Mouse (Mus musculus) liver, embryonic 16.5 days (tissue): ENCODE measurements around the gene Pik3r3. TPM values are rescaled to one million over a fixed set of nuclear protein-coding genes. Genes with fewer than 3 reads are reported as not detected.
"Not testable (repeated sequence)": the region's sequence is repeated elsewhere in the genome, so short reads cannot be mapped to it uniquely, and the experiment has no call there.

Experiments
- ATAC-seq: fragments of 200-750 bp; cut with Nextera tagmentation; 2 replicates; pipeline ENCODE4 v1.8.0; 2017; ENCODE audit warnings: low read depth, mild to moderate bottlenecking, moderate number of reproducible peaks, moderate library complexity
- H3K27ac ChIP-seq: fragments of 300-500 bp; sonication (generic); 2 replicates; pipeline ENCODE4 v1.5.1; 2014; ENCODE audit warnings: mild to moderate bottlenecking, low read length
- H3K27me3 ChIP-seq: fragments of 300-500 bp; sonication (generic); 2 replicates; pipeline ENCODE4 v1.6.1; 2014; ENCODE audit warnings: low read depth, low read length, mixed read lengths; ENCODE audit not compliant: control insufficient read depth, insufficient read depth
- H3K36me3 ChIP-seq: fragments of 300-500 bp; sonication (generic); 2 replicates; pipeline ENCODE4 v1.6.1; 2014; ENCODE audit warnings: mild to moderate bottlenecking; ENCODE audit not compliant: control insufficient read depth, insufficient read depth
- H3K4me1 ChIP-seq: fragments of 300-500 bp; sonication (generic); 2 replicates; pipeline ENCODE4 v1.6.1; 2014; ENCODE audit warnings: low read depth, low read length, mixed read lengths; ENCODE audit not compliant: control insufficient read depth
- H3K4me2 ChIP-seq: fragments of 300-500 bp; sonication (generic); 2 replicates; pipeline ENCODE4 v1.6.1; 2014; ENCODE audit warnings: low read depth, low read length, mixed read lengths
- H3K4me3 ChIP-seq: fragments of 300-500 bp; sonication (generic); 2 replicates; pipeline ENCODE4 v1.5.1; 2014; ENCODE audit warnings: low read depth, mild to moderate bottlenecking, low read length
- H3K9ac ChIP-seq: fragments of 300-500 bp; sonication (generic); 2 replicates; pipeline ENCODE4 v1.6.1; 2014; ENCODE audit warnings: low read depth, low read length
- H3K9me3 ChIP-seq: fragments of 300-500 bp; sonication (generic); replicated peaks from 2 replicates; pipeline ENCODE4 v1.6.1; 2016; ENCODE audit warnings: low read length; ENCODE audit not compliant: control insufficient read depth
- WGBS: fragments of 180-500 bp; shearing (Covaris S2); extraction: QIAGEN DNeasy Blood & Tissue Kit; methylation state at CpG from one replicate; pipeline ENCODE4 v1.1.7; 2014; ENCODE audit not compliant: insufficient replicate concordance; 5-methylcytosine and 5-hydroxymethylcytosine counted together
- polyA plus RNA-seq: library from polyadenylated mRNA; unstranded; fragments of >200 nt; fragmentation: Nextera tagmentation; extraction: Ambion mirVana; gene quantifications from 2 replicates; pipeline ENCODE4 v1.2.1, GENCODE M21; 2015

The Pik3r3 gene
- polyA plus RNA-seq, 1 experiment from 2014 or later: 0.61 TPM

- no peak for ATAC-seq
- no peak overlapping the region for H3K4me2 ChIP-seq
- no peaks in the 10 kb centered on the region for H3K9me3 ChIP-seq
- no peaks in the 10 kb centered on the region for H3K36me3 ChIP-seq
- H3K9ac ChIP-seq: no peak overlapping the region
- no peak overlapping the region for H3K27ac ChIP-seq
- peaks cover 6% of the 10 kb centered on the region for H3K4me1 ChIP-seq
- 69% methylated on average over 2 of the region's 2 CpGs for WGBS
- no peak overlapping the region for H3K4me3 ChIP-seq
- H3K27me3 ChIP-seq: no peaks in the 10 kb centered on the region
Measured at GRCm38 (mm10) chr4:116215895-116216605, 5.4 kb upstream of the Pik3r3 start.

- Histone ChIP-seq H3K4me2 (no peak overlapping the region), H3K27me3 (peaks cover under 1% of the 10 kb centered on the region), H3K4me1 (peaks cover 6% of the 10 kb centered on the region), H3K27ac (no peak overlapping the region), H3K36me3 (no peaks in the 10 kb centered on the region), H3K4me3 (no peak overlapping the region), H3K9me3 (no peaks in the 10 kb centered on the region), H3K9ac (no peak overlapping the region)
- no peak for ATAC-seq
- 42% methylated on average over 2 of the region's 2 CpGs for WGBS
Measured at GRCm38 (mm10) chr4:116217046-116217445, 4.4 kb upstream of the Pik3r3 start.

GRCm38 (mm10) chr4:116217661-116218060, 3.8 kb upstream of the Pik3r3 start:
- H3K27ac ChIP-seq, H3K4me3 ChIP-seq, H3K9ac ChIP-seq, ATAC-seq, H3K27me3 ChIP-seq, H3K36me3 ChIP-seq, H3K4me2 ChIP-seq, H3K9me3 ChIP-seq: not testable (repeated sequence)
- 56% methylated on average over 1 of the region's 1 CpGs for WGBS
- H3K4me1 ChIP-seq: peaks cover 11% of the 10 kb centered on the region

GRCm38 (mm10) chr4:116219056-116219455, 2.4 kb upstream of the Pik3r3 start:
- Histone ChIP-seq H3K27me3 (peaks cover 12% of the 10 kb centered on the region), H3K27ac (no peak overlapping the region), H3K36me3 (no peaks in the 10 kb centered on the region), H3K4me2 (no peak overlapping the region), H3K9me3 (no peaks in the 10 kb centered on the region), H3K4me3 (no peak overlapping the region), H3K4me1 (peaks cover 11% of the 10 kb centered on the region), H3K9ac (no peak overlapping the region)
- no peak for ATAC-seq
- WGBS: 83% methylated on average over 1 of the region's 1 CpGs

GRCm38 (mm10) chr4:116220071-116220650, 1.3 kb upstream of the Pik3r3 start:
- peak overlapping the region; percentile 98 for H3K4me2 ChIP-seq
- 29% methylated on average over 6 of the region's 6 CpGs for WGBS
- H3K9me3 ChIP-seq: no peaks in the 10 kb centered on the region
- H3K27ac ChIP-seq: no peak overlapping the region; the same call in 1 of the 2 replicates
- H3K27me3 ChIP-seq: peaks cover 12% of the 10 kb centered on the region
- H3K9ac ChIP-seq: peak overlapping the region; percentile 91
- peaks cover 11% of the 10 kb centered on the region for H3K4me1 ChIP-seq
- peak overlapping the region; percentile 92 for H3K4me3 ChIP-seq
- ATAC-seq: no peak
- no peaks in the 10 kb centered on the region for H3K36me3 ChIP-seq

- under 1% methylated on average over 21 of the region's 26 CpGs for WGBS
- H3K27ac ChIP-seq: peak overlapping the region; percentile 86
- peak; percentile 52 for ATAC-seq
- peaks cover 12% of the 10 kb centered on the region for H3K27me3 ChIP-seq
- H3K9me3 ChIP-seq: no peaks in the 10 kb centered on the region
- peak overlapping the region; percentile 91 for H3K9ac ChIP-seq
- H3K4me2 ChIP-seq: peak overlapping the region; percentile 98
- H3K4me1 ChIP-seq: peaks cover 11% of the 10 kb centered on the region
- H3K36me3 ChIP-seq: no peaks in the 10 kb centered on the region
- H3K4me3 ChIP-seq: peak overlapping the region; percentile 92
Measured at GRCm38 (mm10) chr4:116220780-116221139, 658 bp upstream of the Pik3r3 start.

- whole genome bisulfite sequencing: 2% methylated on average over 23 of the region's 23 CpGs
Measured at GRCm38 (mm10) chr4:116221996-116222842, 801 bp downstream of the Pik3r3 start.

GRCm38 (mm10) chr4:116222843-116223119, 1.4 kb downstream of the Pik3r3 start:
- Histone ChIP-seq H3K9me3 (no peaks in the 10 kb centered on the region), H3K4me1 (peaks cover 11% of the 10 kb centered on the region), H3K36me3 (no peaks in the 10 kb centered on the region), H3K4me2 (no peak overlapping the region), H3K27me3 (peaks cover 12% of the 10 kb centered on the region), H3K27ac (no peak overlapping the region), H3K9ac (no peak overlapping the region), H3K4me3 (peak overlapping the region; percentile 92; the same call in 1 of the 2 replicates)
- WGBS: 19% methylated on average over 6 of the region's 6 CpGs
- ATAC-seq: no peak

More at GRCm38 (mm10) chr4:116221996-116222842, 801 bp downstream of the Pik3r3 start:
- H3K9me3 ChIP-seq: no peaks in the 10 kb centered on the region
- no peak overlapping the region; the same call in 1 of the 2 replicates for H3K27ac ChIP-seq
- H3K9ac ChIP-seq: peak overlapping the region; percentile 80
- no peaks in the 10 kb centered on the region for H3K36me3 ChIP-seq
- H3K4me2 ChIP-seq: peak overlapping the region; percentile 98
- no peak for ATAC-seq
- H3K4me3 ChIP-seq: peak overlapping the region; percentile 92
- H3K4me1 ChIP-seq: peaks cover 11% of the 10 kb centered on the region
- H3K27me3 ChIP-seq: peaks cover 12% of the 10 kb centered on the region

GRCm38 (mm10) chr4:116243377-116243776, 22.0 kb downstream of the Pik3r3 start:
- no peak for ATAC-seq
- Histone ChIP-seq H3K4me3 (no peak overlapping the region), H3K27me3 (no peaks in the 10 kb centered on the region), H3K4me2 (no peak overlapping the region), H3K27ac (no peak overlapping the region), H3K9me3 (no peaks in the 10 kb centered on the region), H3K9ac (no peak overlapping the region), H3K4me1 (no peaks in the 10 kb centered on the region), H3K36me3 (no peaks in the 10 kb centered on the region)
- 61% methylated on average over 3 of the region's 3 CpGs for WGBS
